Mouse (Mus musculus): ENCODE measurements around the gene Hist1h2bj. TPM values are rescaled to one million over a fixed set of nuclear protein-coding genes. Genes with fewer than 3 reads are reported as not detected.
"Not testable (repeated sequence)": the region's sequence is repeated elsewhere in the genome, so short reads cannot be mapped to it uniquely, and the experiment has no call there.

The Hist1h2bj gene
- 6.8 and 8.1 TPM in 2 replicates for polyA plus RNA-seq (2015; fragmentation: Nextera tagmentation; extraction: Ambion mirVana)

DNA sequence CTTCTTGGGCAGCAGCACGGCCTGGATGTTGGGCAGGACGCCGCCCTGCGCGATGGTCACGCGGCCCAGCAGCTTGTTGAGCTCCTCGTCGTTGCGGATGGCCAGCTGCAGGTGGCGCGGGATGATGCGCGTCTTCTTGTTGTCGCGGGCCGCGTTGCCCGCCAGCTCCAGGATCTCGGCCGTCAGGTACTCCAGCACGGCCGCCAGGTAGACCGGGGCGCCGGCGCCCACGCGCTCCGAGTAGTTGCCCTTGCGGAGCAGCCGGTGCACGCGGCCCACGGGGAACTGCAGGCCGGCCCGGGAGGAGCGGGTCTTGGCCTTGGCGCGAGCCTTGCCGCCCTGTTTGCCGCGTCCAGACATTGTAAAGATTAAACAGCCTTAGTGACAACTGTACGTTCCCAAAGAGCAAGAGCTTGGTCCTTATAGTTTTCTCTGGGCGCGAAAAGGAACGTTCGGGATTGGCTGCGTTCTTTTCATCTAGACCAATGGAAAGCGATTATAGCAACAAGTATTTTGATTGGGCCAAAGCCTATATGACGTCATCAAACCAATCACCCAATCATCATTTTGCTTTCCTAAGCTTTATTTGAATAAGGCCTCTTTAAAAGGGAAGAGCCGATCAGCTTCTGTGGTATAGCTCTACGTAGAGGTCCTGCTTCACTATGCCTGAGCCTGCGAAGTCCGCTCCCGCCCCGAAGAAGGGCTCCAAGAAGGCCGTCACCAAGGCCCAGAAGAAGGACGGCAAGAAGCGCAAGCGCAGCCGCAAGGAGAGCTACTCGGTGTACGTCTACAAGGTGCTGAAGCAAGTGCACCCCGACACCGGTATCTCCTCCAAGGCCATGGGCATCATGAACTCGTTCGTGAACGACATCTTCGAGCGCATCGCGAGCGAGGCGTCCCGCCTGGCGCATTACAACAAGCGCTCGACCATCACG, at the start of gene Hist1h2bj, which contains the start of gene Hist1h2ag:
TSS of gene Hist1h2bj (plus strand) at position 647 of the 935 bp plus-strand sequence.
TSS of gene Hist1h2ag (minus strand) at position 377 of the 935 bp plus-strand sequence.
- under 1% methylated on average over 44 of the region's 80 CpGs for WGBS
- not testable (repeated sequence) for H3K9me3 ChIP-seq, H3K27me3 ChIP-seq, H3K36me3 ChIP-seq
- Histone ChIP-seq H3K4me2 (peak within 1 kb of the TSS; percentile 63), H3K4me3 (peak within 1 kb of the TSS; percentile 40), H3K4me1 (peaks cover 23% of the 10 kb centered on the region), H3K27ac (peak within 1 kb of the TSS; percentile 93), H3K9ac (0 out of 2 replicates have a peak within 1 kb of the TSS, but pooled peaks have one; percentile 32)
- ATAC-seq (ENCODE audit: insufficient number of reproducible peaks, low FRiP score, low TSS enrichment, low read depth) = peak; percentile 90

DNA sequence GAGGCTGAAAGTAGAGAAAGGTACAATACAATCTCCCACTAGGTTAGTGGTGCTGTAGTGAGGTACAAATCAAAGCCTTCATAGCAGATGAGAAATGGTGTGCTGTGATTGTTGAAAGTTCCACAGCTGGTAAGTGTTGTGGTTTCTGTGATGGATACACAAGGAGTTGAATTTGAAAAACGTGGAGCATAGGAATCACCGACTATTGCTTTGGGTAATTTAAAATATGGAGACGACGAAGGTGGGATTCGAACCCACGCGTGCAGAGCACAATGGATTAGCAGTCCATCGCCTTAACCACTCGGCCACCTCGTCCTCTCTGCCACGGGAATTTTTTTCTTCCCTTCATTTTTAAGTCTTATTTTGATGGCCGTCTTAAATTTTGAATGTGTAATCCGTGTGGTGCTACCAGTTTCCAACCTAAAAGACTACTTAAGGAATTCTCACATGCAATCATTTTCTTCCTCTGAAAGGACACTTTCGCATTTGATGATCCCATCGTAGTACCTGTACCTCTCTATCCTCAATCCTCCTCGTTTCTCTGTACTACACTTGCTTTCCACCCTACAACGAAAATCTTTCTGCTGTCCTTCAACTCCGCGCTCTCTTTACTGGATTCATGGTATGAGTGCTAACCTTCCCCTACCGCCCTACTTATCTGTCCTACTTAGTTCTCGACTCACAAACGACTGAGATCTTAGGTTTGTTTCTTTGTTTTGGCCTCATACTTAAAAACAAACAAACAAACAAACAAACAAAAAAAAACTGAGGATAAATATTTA, 48.9 kb upstream of the Hist1h2bj start:
- H3K36me3 ChIP-seq = no peaks in the 10 kb centered on the region
- H3K4me2 ChIP-seq = no peak overlapping the region
- H3K9me3 ChIP-seq = no peaks in the 10 kb centered on the region
- H3K4me3 ChIP-seq = no peak overlapping the region; the same call in 1 of the 2 replicates
- peaks cover 54% of the 10 kb centered on the region for H3K27me3 ChIP-seq
- H3K27ac ChIP-seq = no peak overlapping the region
- no peak overlapping the region for H3K9ac ChIP-seq
- H3K4me1 ChIP-seq = peaks cover 14% of the 10 kb centered on the region; the same call in 1 of the 2 replicates
- WGBS = 4% methylated on average over 22 of the region's 22 CpGs
- ATAC-seq (ENCODE audit: insufficient number of reproducible peaks, low FRiP score, low TSS enrichment, low read depth) = no peak

DNA sequence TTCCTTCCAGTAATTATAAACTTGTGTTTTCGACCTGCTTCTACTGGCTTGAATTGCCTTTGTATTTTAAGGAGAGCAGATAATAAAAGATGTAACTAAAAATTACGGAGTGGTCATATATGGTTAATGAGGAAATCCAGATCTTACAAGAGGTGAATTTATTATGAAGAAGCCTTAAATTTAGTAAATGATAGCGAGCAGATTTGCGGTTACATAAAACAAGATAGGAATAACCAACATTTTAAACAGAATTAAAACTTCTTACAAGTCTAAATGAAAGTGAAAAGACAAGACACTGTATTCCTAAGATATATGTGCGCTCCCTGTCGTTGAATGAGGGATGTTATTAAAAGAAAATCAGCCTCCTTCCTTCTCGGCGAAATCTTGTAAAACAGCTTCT, 48.1 kb upstream of the Hist1h2bj start:
- peaks cover 62% of the 10 kb centered on the region for H3K27me3 ChIP-seq
- WGBS = 4% methylated on average over 8 of the region's 8 CpGs

DNA sequence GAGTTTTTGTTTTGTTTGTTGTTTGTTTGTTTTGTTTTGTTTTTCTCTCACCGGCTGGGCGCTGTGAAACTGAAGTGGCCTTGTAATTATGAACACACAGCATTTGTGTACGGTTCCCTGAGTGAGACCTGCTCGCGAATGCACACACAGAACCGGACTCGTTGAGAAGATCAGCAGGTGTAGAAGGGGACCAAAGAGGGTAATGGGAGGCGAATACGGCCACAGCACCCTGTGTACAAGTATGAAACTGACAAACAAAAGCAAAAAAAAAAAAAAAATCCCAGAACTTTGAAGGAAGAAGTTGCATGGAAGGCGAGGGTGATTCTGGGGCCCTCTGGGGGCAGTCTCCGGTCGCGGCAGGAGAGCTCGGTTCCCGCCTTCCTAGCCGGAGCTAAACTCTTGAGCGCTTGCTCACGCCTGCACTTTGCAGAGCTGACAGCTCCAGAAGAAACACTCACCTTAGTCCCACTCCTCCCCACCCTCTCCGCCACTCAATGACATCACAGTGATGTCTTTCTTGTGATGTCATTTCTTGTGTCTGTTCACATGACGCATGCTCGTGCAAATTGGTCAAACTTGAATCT, 47.6 kb upstream of the Hist1h2bj start:
- WGBS = under 1% methylated on average over 21 of the region's 21 CpGs
- Histone ChIP-seq H3K27me3 (peaks cover 67% of the 10 kb centered on the region), H3K4me3 (peak overlapping the region; percentile 33), H3K4me2 (peak overlapping the region; percentile 44), H3K4me1 (peaks cover 14% of the 10 kb centered on the region; the same call in 1 of the 2 replicates), H3K27ac (no peak overlapping the region), H3K9ac (no peak overlapping the region), H3K9me3 (no peaks in the 10 kb centered on the region), H3K36me3 (no peaks in the 10 kb centered on the region)
- ATAC-seq (ENCODE audit: insufficient number of reproducible peaks, low FRiP score, low TSS enrichment, low read depth) = no peak

More for the DNA sequence above, 48.1 kb upstream of the Hist1h2bj start:
- Histone ChIP-seq H3K4me3 (peak overlapping the region; percentile 33), H3K9ac (no peak overlapping the region), H3K4me2 (peak overlapping the region; percentile 44), H3K9me3 (no peaks in the 10 kb centered on the region), H3K36me3 (no peaks in the 10 kb centered on the region), H3K27ac (no peak overlapping the region), H3K4me1 (peaks cover 14% of the 10 kb centered on the region; the same call in 1 of the 2 replicates)
- ATAC-seq (ENCODE audit: insufficient number of reproducible peaks, low FRiP score, low TSS enrichment, low read depth) = no peak

DNA sequence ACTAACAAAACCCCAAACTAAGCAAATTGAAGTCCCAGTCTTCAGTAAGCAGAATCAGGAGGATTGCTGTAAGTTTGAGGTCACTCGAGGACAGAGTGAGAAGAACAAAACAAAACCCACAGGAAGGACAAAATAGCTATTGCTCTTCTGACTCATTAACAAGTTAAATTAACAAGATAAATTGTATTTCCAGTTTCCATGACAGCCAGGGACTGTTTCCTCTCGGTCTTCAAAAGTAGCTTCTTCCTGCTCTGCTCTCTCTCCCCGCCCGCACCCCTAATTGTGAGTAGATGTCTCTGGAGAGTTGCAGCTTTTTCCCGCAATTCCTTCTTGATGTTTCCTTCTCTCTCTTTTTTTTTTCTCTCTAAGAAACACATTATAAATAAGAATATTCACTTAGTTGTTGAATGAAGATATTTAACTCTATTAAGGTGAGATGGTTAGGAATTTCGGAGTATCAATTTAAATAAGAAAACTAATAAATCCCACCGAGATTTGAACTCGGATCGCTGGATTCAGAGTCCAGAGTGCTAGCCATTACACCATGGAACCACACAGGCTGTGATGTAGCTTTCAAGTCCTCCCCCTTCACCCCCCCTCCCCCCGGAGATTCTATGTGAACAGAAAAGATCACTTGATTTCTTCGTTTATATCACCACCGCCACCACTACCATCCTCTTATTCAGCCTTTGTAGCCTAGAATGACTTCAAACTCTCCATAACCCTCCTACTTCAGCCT, 46.7 kb upstream of the Hist1h2bj start:
- H3K27me3 ChIP-seq = peaks cover 76% of the 10 kb centered on the region
- peak overlapping the region; percentile 33 for H3K4me3 ChIP-seq
- no peaks in the 10 kb centered on the region for H3K9me3 ChIP-seq
- H3K27ac ChIP-seq = no peak overlapping the region
- no peaks in the 10 kb centered on the region for H3K36me3 ChIP-seq
- H3K4me1 ChIP-seq = peaks cover 14% of the 10 kb centered on the region; the same call in 1 of the 2 replicates
- no peak overlapping the region for H3K9ac ChIP-seq
- peak overlapping the region; percentile 44 for H3K4me2 ChIP-seq
- 3% methylated on average over 12 of the region's 12 CpGs for WGBS
- ATAC-seq (ENCODE audit: insufficient number of reproducible peaks, low FRiP score, low TSS enrichment, low read depth) = no peak

GRCm38 (mm10) chr13:21996840-21997185, 46.2 kb upstream of the Hist1h2bj start:
- no peak overlapping the region for H3K27ac ChIP-seq
- no peak for ATAC-seq (ENCODE audit: insufficient number of reproducible peaks, low FRiP score, low TSS enrichment, low read depth)
- under 1% methylated on average over 13 of the region's 13 CpGs for WGBS
- H3K4me3 ChIP-seq = peak overlapping the region; percentile 13; the same call in 1 of the 2 replicates
- no peaks in the 10 kb centered on the region for H3K9me3 ChIP-seq
- H3K27me3 ChIP-seq = peaks cover 81% of the 10 kb centered on the region
- no peaks in the 10 kb centered on the region for H3K36me3 ChIP-seq
- peak overlapping the region; percentile 32 for H3K4me2 ChIP-seq
- H3K4me1 ChIP-seq = peaks cover 15% of the 10 kb centered on the region; the same call in 1 of the 2 replicates
- H3K9ac ChIP-seq = no peak overlapping the region

- no peak for ATAC-seq (ENCODE audit: insufficient number of reproducible peaks, low FRiP score, low TSS enrichment, low read depth)
- Histone ChIP-seq H3K4me2 (peak overlapping the region; percentile 32), H3K27ac (no peak overlapping the region), H3K9ac (no peak overlapping the region), H3K9me3 (no peaks in the 10 kb centered on the region), H3K4me1 (peaks cover 17% of the 10 kb centered on the region; the same call in 1 of the 2 replicates), H3K36me3 (no peaks in the 10 kb centered on the region), H3K4me3 (peak overlapping the region; percentile 13; the same call in 1 of the 2 replicates), H3K27me3 (peaks cover 86% of the 10 kb centered on the region)
- 4% methylated on average over 21 of the region's 21 CpGs for WGBS
Observed at GRCm38 (mm10) chr13:21997201-21997820, 45.7 kb upstream of the Hist1h2bj start.

DNA sequence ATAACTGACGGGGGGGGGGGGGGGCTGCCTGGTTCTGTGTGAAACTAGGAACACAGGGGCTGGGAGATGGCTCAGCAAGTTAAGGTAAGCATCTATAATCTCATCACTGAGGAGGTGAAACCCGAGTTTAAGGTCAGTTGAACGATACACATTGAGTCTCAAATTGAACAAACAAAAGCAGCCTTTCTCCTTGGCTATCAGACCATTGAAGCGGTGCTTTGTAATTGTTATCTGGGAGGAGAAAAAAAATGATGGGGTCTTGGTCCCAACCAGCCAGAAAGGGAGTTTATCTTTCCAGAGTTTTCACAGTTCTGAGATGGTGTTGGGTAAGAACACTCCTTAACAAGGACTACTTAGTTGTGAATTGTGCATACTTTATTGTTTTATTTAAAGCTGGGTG, 45.2 kb upstream of the Hist1h2bj start:
- 13% methylated on average over 4 of the region's 4 CpGs for WGBS
- ATAC-seq (ENCODE audit: insufficient number of reproducible peaks, low FRiP score, low TSS enrichment, low read depth) = no peak
- H3K9me3 ChIP-seq = no peaks in the 10 kb centered on the region
- H3K27me3 ChIP-seq = peaks cover 90% of the 10 kb centered on the region
- H3K4me2 ChIP-seq = no peak overlapping the region
- H3K4me3 ChIP-seq = no peak overlapping the region
- H3K4me1 ChIP-seq = peaks cover 17% of the 10 kb centered on the region; the same call in 1 of the 2 replicates
- no peaks in the 10 kb centered on the region for H3K36me3 ChIP-seq
- no peak overlapping the region for H3K9ac ChIP-seq
- H3K27ac ChIP-seq = no peak overlapping the region

DNA sequence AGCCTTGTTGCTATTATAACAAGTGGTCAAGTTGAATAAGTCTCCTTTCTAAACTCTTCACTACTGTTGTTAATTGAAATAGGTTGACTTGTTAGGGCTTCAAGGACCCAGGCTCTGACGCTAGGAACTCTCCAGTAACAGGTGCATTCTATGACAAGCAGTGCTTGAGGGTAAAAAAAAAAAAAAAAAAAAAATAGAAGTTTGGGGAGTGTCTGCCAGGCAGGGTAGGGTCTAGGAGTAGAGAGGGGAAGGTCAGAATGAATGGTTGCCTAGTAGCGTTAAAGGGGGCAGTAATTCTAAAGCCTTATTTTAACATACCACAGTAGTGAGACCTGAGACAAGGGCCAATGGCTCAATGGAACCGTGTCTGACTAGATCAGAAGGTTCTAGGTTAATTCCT, 44.6 kb upstream of the Hist1h2bj start:
- H3K36me3 ChIP-seq = no peaks in the 10 kb centered on the region
- no peak overlapping the region for H3K9ac ChIP-seq
- no peak overlapping the region for H3K27ac ChIP-seq
- H3K27me3 ChIP-seq = peaks cover 93% of the 10 kb centered on the region
- H3K9me3 ChIP-seq = no peaks in the 10 kb centered on the region
- no peak for ATAC-seq (ENCODE audit: insufficient number of reproducible peaks, low FRiP score, low TSS enrichment, low read depth)
- H3K4me2 ChIP-seq = no peak overlapping the region
- H3K4me3 ChIP-seq = no peak overlapping the region
- peaks cover 17% of the 10 kb centered on the region; the same call in 1 of the 2 replicates for H3K4me1 ChIP-seq
- 21% methylated on average over 3 of the region's 3 CpGs for WGBS

DNA sequence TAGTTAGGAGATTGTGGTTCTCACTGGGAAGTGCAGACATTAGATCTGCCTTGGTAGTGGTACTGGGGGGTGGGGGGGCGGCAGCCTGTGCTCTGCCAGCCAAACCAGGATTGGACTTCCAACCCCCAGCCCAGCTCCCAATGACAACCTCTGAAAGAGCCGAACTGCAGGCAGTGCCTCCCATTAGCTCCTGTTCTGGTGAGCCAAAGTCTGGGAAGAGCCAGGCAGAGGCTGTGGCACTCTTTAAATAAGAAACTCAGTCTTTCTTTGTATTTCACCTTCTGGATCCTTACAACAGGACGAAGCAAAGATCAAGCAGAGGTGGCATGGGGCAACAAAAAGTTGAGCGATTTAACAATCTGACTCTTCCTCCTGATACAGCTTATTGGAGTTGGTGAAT, 43.9 kb upstream of the Hist1h2bj start:
- no peak overlapping the region for H3K9ac ChIP-seq
- no peak overlapping the region for H3K27ac ChIP-seq
- peaks cover 96% of the 10 kb centered on the region for H3K27me3 ChIP-seq
- no peak overlapping the region for H3K4me3 ChIP-seq
- peaks cover 17% of the 10 kb centered on the region; the same call in 1 of the 2 replicates for H3K4me1 ChIP-seq
- WGBS = 42% methylated on average over 4 of the region's 4 CpGs
- no peaks in the 10 kb centered on the region for H3K36me3 ChIP-seq
- no peak for ATAC-seq (ENCODE audit: insufficient number of reproducible peaks, low FRiP score, low TSS enrichment, low read depth)
- no peak overlapping the region for H3K4me2 ChIP-seq
- no peaks in the 10 kb centered on the region for H3K9me3 ChIP-seq
